ENCODE assay signal across 8 mouse cellular contexts in genomic region chr11:73137591-73138501, GRCm38 (mm10). TPM values are rescaled to one million over a fixed set of nuclear protein-coding genes. Genes with fewer than 3 reads are reported as not detected.
DNase-seq lines count a peak whose midpoint lies in the region; ATAC-seq and TF ChIP-seq lines count a peak whose summit lies in the region.

Gene Haspin (minus strand): TSS chr11:73138294.

- H3K4me1 ChIP-seq in cortical plate, adult 2 months (ENCODE audit: control insufficient read depth, insufficient read depth, low read length): no peaks in the 10 kb centered on the region

- H3K4me3 ChIP-seq in cortical plate, adult 2 months (ENCODE audit: insufficient read depth, low read length): peak within 1 kb of the TSS; percentile 27

- peak; percentile 76 for TF ChIP-seq CTCF in cortical plate, adult 2 months (IDR thresholded peaks at IDR 0.05; ENCODE audit: extremely low read depth, insufficient read depth, low read length)

- ATAC-seq in activated CD4-positive, CD25-positive, alpha-beta regulatory T cell, adult 4 months: peak; percentile 89
- ATAC-seq in inflammation-experienced regulatory T-cells, adult 6 months: peak; percentile 94
- peak; percentile 92 for ATAC-seq in megakaryocyte-erythroid progenitor cell, adult 5-6 weeks (replicated peaks; ENCODE audit: low FRiP score, low TSS enrichment, poor library complexity, severe bottlenecking)

- intact Hi-C loops in left cerebral cortex, postnatal 10 days (cut with DNase I): loop anchor here (10.0 kb wide), 2 partner anchors 147 to 1237 kb away; no protein-coding TSS in a partner anchor

- DNase-seq in gastrocnemius, postnatal 10 days: peak; percentile 94
- peak; percentile 84 to 95 for DNase-seq in left cerebral cortex, postnatal 10 days (ENCODE audit: extremely low spot score in 1 of 2, low spot score in 2 of 2)
- peak; percentile 88 for DNase-seq in right cerebral cortex, postnatal 25 days
- peak; percentile 87 to 92 for DNase-seq in urinary bladder, postnatal 4 days (ENCODE audit: low spot score in 2 of 2)

- H3K27ac ChIP-seq in cortical plate, adult 2 months (ENCODE audit: insufficient read depth, low read length): no peak within 1 kb of the TSS

- TF ChIP-seq POLR2A in cortical plate, adult 2 months (IDR thresholded peaks at IDR 0.05; ENCODE audit: extremely low read depth, insufficient read depth, low read length): no peak

RNA-seq across cellular contexts. Expression of gene Haspin, which starts in this region (rescaled TPM):
- 1 to 10 TPM; 8.6 to 8.7 TPM for polyA plus RNA-seq in activated CD4-positive, CD25-positive, alpha-beta regulatory T cell, adult 4 months (2017; shearing (Covaris generic))
- 0.13 and 0.15 TPM in 2 replicates for polyA plus RNA-seq in cortical plate, adult 2 months (2012; rRNA removed)
- total RNA-seq in gastrocnemius, postnatal 10 days (2021): 1 to 10 TPM; 1.7 to 2.0 TPM
- polyA plus RNA-seq in inflammation-experienced regulatory T-cells, adult 6 months (2017; shearing (Covaris generic)): 10 to 100 TPM in 1 of 3 experiments, 1 to 10 TPM in 2; 6.7 to 11.1 (median 8.1) TPM
- under 1 TPM; 0.75 to 0.92 TPM for total RNA-seq in left cerebral cortex, postnatal 10 days (2021)
- total RNA-seq in megakaryocyte-erythroid progenitor cell, adult 5-6 weeks (2014; fragmentation: Nextera tagmentation): 10.9 and 14.4 TPM in 2 replicates
- total RNA-seq in megakaryocyte-erythroid progenitor cell, adult 5-6 weeks (2017): 12.8 and 14.8 TPM in 2 replicates

Comparison
In these comparisons a context has a peak if more than half of its experiments do, and no peak if none do; other contexts are left out.
1. Peak in DNase-seq in left cerebral cortex, postnatal 10 days; RNA of the gene not detected or under 1 TPM.